Mouse (Mus musculus) frontal cortex, postnatal 25 days (tissue): ENCODE measurements at regions not wholly inside any gene's neighbourhood (a gene's known extent, or its start where the extent isn't known, plus 50 kb on each side); places are given as distances from the start of the nearest gene placed in this dataset.

ENCODE experiments used
- DNase-seq, 2 experiments: peaks; one replicate each; pipeline ENCODE4 v3.0.0; 2022; ENCODE audit warnings: low spot score in 2 of 2

- no peak for DNase-seq
Measured at GRCm38 (mm10) chr5:54741440-54741839, 743.1 kb downstream of the Stim2 start.

DNA sequence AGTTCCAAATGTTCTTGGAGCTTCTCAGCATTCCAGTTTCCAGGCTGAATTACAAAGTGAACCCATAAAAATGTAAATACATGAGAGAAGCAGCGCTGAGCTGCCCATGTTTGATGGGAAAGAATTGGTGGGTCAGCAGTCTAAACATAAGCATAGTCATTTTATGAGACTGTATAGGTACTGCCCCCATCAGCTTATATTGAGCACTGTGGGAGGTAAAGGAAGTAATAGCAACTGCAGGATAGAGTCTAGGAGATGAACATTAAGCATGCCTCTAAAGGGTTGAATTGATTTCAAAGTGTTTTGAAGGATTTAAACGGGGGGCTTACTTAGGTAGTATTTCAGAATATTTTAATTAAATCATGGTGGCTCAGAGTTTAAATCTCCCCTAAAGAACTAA, 748.7 kb downstream of the Stim2 start:
- DNase-seq: no peak

GRCm38 (mm10) chr5:54753372-54753771, 755.1 kb downstream of the Stim2 start:
- DNase-seq: no peak

DNA sequence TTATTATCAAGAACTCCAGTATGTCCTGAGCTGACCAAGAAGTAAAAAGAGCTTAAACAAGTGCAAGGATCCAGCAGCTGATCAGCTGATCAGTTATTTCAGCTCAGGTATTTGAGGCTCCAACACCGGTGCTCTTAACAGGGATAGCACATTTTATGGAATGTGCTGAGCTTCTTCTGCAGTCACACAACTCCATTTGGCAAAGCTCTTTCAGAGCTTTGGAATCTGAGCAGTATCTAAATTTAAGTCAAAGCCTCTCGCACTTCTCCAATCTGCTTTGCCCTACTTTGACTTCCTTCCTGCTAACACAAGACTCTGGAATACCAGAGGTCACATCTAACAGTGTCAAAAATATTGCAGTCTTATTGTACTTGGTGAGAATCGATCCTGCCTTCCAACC, 761.4 kb downstream of the Stim2 start:
- DNase-seq: no peak

- DNase-seq: no peak
Measured at GRCm38 (mm10) chr5:54763019-54763418, 764.7 kb downstream of the Stim2 start.

DNA sequence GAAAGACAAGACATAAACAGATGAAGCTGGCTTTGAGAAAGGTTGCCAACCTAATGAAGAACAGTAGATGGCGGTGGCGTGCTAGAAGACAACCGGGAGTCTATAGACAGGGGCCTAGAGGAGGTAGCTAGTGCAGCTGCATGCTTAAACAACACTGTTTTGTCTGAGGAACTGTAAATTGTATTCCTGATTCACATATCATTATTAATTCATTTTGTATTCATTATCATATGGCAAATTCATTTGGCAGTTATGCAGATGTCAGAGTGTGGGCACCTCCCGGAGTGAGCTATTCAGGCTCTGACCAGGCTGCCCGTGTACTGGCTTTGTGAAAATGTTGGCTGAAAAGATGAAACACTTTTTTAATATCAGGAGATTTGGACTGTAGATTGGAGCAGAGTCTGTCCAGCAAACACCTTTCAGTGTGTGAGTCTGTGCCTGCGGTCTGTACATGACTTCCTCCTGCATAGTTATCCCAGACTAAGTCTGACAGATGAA, 798.7 kb downstream of the Stim2 start:
- DNase-seq: peak; percentile 41 to 63

GRCm38 (mm10) chr5:54827076-54827475, 828.8 kb downstream of the Stim2 start:
- DNase-seq: no peak
